In genomic region chr5:136500307-136500871, GRCm38 (mm10) we compare ENCODE assay signal across 10 mouse cellular contexts.
DNase-seq lines count a peak whose midpoint lies in the region; ATAC-seq and TF ChIP-seq lines count a peak whose summit lies in the region.
"Had no signal": no experiment of that assay in that cellular context is flagged by ENCODE, and none has a peak within 500 bp of the region (broad histone marks: within the 10 kb centered on the region; RNA-seq: fewer than 3 reads in every experiment).

No protein-coding gene starts in this region.

- 0 out of 2 replicates have a peak, but pooled peaks have one; percentile 18 for ATAC-seq in heart, postnatal 0 days (ENCODE audit: insufficient read depth, low read depth)
- no peak for ATAC-seq in erythroblast, adult 5-6 weeks (replicated peaks; ENCODE audit: low FRiP score, poor library complexity, severe bottlenecking)

- no peak overlapping the region for H3K4me2 ChIP-seq in heart, postnatal 0 days (ENCODE audit: low read depth, low read length)
- H3K4me2 ChIP-seq: stomach, embryonic 15.5 days had no signal

- 12% methylated on average over 6 of the region's 6 CpGs for WGBS in heart, postnatal 0 days

- no peaks in the 10 kb centered on the region for H3K36me3 ChIP-seq in heart, postnatal 0 days (replicated peaks; ENCODE audit: control insufficient read depth, insufficient read depth, low read length)
- H3K36me3 ChIP-seq: stomach, embryonic 15.5 days had no signal

- H3K27ac ChIP-seq in heart, postnatal 0 days (ENCODE audit: low read depth): peak overlapping the region; percentile 77
- H3K27ac ChIP-seq: stomach, embryonic 15.5 days had no signal

- H3K4me3 ChIP-seq in heart, postnatal 0 days (ENCODE audit: low read depth, low read length): no peak overlapping the region
- H3K4me3 ChIP-seq: stomach, embryonic 15.5 days had no signal

- intact Hi-C loops in left cerebral cortex, postnatal 36 days (cut with DNase I): no loop called here

- peaks cover 49% of the 10 kb centered on the region for H3K4me1 ChIP-seq in heart, postnatal 0 days (ENCODE audit: control insufficient read depth, insufficient read depth)

- H3K9me3 ChIP-seq in heart, postnatal 0 days (replicated peaks; ENCODE audit: control insufficient read depth, low read length): no peaks in the 10 kb centered on the region
- H3K9me3 ChIP-seq: stomach, embryonic 15.5 days had no signal

- no peak overlapping the region for H3K9ac ChIP-seq in heart, postnatal 0 days (replicated peaks; ENCODE audit: low read depth, low read length)
- H3K9ac ChIP-seq: stomach, embryonic 15.5 days had no signal

- H3K27me3 ChIP-seq in heart, postnatal 0 days (ENCODE audit: control insufficient read depth, insufficient read depth, low read length): no peaks in the 10 kb centered on the region
- H3K27me3 ChIP-seq: stomach, embryonic 15.5 days had no signal

- TF ChIP-seq CTCF in heart, postnatal 0 days (IDR thresholded peaks at IDR 0.05; ENCODE audit: low read depth): no peak

- no peak for TF ChIP-seq EP300 in heart, postnatal 0 days (IDR thresholded peaks at IDR 0.05; ENCODE audit: low read depth)

- DNase-seq in adrenal gland, postnatal 36 days: peak; percentile 27 to 33
- no peak for DNase-seq in adrenal gland, adult 8-10 months
- peak; percentile 7 to 17 for DNase-seq in left cerebral cortex, adult 18-20 months (ENCODE audit: low spot score in 2 of 2)
- DNase-seq in left cerebral cortex, postnatal 36 days (ENCODE audit: low spot score in 2 of 2): no peak
- DNase-seq in cerebellum, adult 11 months: peak; percentile 63
- peak; percentile 47 for DNase-seq in heart, postnatal 0 days (ENCODE audit: low spot score)
- DNase-seq in thymus, postnatal 36 days: no peak
- DNase-seq: kidney, adult 9 months had no signal

Comparison
In these comparisons a context has a peak if more than half of its experiments do, and no peak if none do; other contexts are left out.
1. DNase-seq: peak in adrenal gland, postnatal 36 days (2 of 2), left cerebral cortex, adult 18-20 months (2 of 2), cerebellum, adult 11 months (single experiment) and heart, postnatal 0 days (single experiment); none in adrenal gland, adult 8-10 months (single experiment), left cerebral cortex, postnatal 36 days (0 of 2) and thymus, postnatal 36 days (0 of 2).